Mouse (Mus musculus) heart, postnatal 36 days (tissue): Measurements from ENCODE around the gene Ntan1. TPM values are rescaled to one million over a fixed set of nuclear protein-coding genes. Genes with fewer than 3 reads are reported as not detected.
"Not testable (repeated sequence)": the region's sequence is repeated elsewhere in the genome, so short reads cannot be mapped to it uniquely, and the experiment has no call there.

Experiments
- DNase-seq, 2 experiments: peaks; one replicate each; pipeline ENCODE4 v3.0.0; 2021 to 2022
- intact Hi-C: fragments of 180-260 bp; cut with DNase I; formaldehyde crosslinking; loops from one replicate; pipeline ENCODE4 v1.15.1; 2025
- total RNA-seq, 2 experiments: library from RNA; stranded (reverse); gene quantifications; 2 replicates each; pipeline ENCODE4 v1.2.3; 2021

Gene Ntan1
- total RNA-seq: 10 to 100 TPM; 51.9 to 52.2 TPM

DNA sequence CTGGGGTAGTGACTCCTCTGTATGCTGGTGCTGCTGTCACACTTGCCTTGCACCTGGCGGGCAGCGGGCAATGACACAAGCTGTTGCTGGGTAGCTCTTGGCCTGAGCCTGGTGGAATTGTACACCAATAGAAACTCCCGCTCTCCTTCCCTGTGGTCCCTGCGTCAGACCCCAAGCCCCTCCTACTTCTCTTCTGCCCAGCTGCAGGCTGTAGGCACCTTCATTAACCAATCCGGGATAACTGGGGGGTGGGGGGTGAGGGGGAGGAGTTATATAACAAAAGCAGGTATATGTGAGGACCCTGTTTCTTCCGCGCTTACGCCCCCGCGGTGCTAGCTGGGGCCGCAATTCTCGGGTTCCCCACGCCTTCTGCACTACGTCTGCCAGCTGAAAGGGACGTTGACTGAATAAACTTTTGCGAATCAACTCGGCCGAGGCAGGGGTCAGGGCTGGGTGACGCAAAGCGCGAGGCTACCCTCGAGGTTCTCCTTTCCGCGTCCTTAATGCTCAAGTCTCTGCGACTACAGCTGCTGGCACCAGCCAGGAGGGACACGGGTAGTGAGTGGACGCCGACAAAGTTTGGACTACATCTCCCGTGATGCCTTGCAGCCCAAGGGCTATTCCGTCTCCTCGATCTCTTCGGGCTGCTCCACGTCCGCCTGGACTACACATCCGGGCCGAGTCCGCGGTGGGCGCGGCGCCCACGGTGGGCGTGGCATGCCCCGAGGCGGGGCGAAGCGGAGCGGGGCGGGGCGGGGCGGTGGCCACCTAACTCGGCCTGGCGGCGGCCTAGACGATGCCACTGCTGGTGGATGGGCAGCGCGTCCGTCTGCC, at the start of gene Ntan1:
Gene Ntan1, plus strand, starts transcription at position 286 of the 834 bp plus-strand sequence.
- DNase-seq: peak; percentile 96 to 97
- intact Hi-C loops: loop anchor here (2.0 to 5.0 kb wide), 2 partner anchors 84 to 146 kb away; partner anchors contain the start of genes 3110001I22Rik, Bfar, Mpv17l and Pdxdc1

DNA sequence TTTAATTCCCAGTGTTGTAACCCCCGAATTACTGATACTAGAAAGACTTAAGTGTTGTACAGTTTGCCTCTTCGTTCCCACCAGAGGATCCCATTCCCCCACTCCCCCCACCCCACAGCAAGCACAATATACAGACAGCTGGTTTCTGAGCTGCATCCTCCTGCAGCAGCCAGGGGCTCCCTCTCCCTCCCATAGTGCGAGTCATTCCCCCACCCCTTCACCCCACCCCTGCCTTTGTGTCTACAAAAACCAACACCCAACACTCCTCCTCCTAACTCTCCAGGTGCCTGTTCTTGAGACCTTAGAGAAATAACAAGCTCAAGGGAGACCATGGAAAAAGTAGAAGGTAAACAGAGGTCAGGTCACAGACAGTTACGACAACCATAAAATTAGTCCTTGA, 47.0 kb upstream of the Ntan1 start:
- intact Hi-C loops: not testable (repeated sequence)

DNA sequence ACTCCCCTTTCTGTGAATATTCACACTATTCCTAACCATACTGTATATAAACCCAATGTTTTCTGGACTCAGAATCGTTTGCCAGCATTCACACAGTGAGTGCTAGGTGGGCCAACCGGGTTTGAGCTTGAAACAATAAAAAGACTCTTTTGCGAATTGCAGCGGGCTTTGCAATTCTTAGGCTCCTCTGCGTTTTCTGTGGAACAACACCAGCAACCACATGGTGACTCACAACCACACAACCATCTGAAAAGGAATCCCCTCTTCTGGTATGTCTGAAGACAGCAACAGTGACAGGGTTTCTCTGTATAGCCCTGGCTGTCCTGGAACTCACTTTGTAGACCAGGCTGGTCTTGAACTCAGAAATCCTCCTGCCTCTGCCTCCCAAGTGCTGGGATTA, 46.6 kb upstream of the Ntan1 start:
- intact Hi-C loops: not testable (repeated sequence)

More for the DNA sequence above, 47.0 kb upstream of the Ntan1 start:
- not testable (repeated sequence) for DNase-seq

DNA sequence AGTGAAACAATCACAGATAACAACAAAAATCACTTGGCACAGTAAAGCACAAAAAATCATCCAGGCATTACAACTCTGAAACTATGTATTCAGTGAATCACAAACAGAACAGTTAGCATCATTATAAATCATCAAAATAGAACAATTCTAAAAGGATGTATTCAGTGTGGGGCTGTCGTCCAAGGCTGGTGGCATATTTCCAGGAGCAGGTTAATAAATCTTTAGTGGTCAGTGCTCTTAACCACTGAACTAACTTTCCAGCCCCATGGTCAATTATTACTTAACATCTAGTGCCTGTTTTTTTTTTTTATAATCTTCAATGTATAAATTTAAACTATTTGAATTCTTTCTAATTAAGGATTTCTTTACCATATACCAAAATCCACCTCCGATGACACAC, 44.6 kb upstream of the Ntan1 start:
- intact Hi-C loops, DNase-seq: not testable (repeated sequence)

More for the DNA sequence above, 46.6 kb upstream of the Ntan1 start:
- DNase-seq: not testable (repeated sequence)

DNA sequence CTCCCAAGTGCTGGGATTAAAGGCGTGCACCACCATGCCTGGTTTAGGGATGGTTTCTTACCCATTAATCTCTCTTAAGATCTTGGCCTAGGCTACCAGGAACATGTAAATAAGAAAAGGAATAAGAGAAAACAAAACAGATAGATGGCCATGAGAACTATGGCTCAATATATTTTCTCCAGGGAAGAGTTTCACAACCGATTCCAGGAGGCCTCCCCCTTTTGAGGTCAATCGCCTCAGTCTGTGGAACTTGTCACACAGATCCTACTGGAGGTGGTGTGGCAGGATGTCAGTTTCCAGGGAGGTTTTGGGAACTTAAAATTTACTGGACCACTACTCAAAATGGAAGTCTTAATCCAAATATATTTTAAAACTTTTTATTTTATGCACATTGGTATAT, 44.0 kb upstream of the Ntan1 start:
- DNase-seq, intact Hi-C loops: not testable (repeated sequence)

DNA sequence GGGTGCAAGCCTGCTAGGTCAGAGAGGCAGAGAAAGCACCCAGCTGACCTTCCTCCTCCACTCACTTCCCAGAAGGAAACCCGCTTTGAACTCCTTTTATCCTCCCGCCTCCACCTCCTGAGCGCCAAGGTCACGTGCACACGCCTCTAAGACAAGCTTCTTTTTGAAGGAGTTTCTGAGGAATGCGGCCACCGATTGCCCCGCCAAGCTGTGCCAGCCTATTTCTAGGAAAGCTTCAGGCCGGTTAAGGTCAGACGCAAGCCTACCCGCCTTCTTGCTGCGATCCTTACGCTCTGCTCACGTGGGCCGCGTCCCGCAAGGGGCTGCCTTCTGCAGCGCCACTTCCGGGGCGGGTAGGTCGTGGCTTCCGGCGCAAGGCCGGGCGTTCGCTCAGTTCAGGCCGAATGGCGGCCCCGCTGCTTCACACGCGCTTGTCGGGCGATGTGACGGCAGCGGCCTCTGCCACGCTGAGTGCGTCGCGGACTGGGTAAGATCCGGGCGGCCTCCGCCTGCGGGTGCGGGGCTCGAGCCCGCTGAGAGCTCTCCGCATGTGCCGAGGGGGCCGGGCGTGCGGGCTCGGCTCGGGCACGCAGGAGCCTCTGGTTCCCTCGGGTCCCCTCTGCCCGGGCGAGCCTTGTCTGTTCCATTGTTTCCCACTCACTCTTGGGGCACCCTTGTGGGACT, 38.1 kb upstream of the Ntan1 start, which contains the start of gene Rrn3:
Gene Rrn3, plus strand, starts transcription at position 356 of the 684 bp plus-strand sequence.
- DNase-seq: peak; percentile 87 to 88
- intact Hi-C loops: loop anchor here (2.0 kb wide), 1 partner anchor 26 kb away; no protein-coding TSS in a partner anchor

DNA sequence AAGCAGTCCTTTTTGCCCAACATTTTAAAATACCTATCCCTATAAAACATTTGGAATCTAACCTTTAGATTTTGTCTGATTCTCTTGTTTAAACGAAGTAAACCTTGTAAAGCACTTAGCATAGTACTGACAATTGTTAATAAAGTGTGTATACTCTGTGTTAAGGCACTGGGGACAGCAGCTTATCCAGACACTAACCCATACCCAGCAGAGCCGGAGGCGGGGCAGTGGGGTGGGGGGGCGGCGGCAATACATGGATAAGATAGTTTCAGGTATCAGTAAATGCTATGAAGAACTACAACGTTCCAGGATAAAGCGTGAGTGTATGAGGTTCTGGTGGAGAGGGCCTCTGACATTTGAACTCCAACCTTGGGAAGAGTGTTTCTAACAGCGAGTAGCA, 37.4 kb upstream of the Ntan1 start:
- intact Hi-C loops: loop anchor here (2.0 kb wide), 1 partner anchor 26 kb away; no protein-coding TSS in a partner anchor
- no peak for DNase-seq

DNA sequence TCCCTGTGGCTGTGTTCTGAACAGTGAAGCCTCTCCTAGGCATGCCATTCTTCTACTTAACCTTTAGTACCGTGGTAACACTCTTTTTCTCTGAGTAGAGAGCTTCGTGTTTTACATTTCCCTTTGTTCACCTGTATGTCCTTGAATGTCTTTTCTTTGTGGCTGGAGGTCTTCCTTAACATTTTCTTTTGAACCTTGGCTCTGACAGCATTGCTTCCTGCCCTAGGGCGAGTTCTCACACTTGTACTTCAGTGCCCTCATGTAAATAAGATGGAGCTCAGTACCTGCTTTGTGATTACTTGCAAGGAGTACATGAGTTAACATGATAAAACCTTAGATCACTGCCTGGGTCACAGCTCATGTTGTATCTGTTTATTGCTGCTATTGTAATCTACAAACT, 32.7 kb upstream of the Ntan1 start:
- intact Hi-C loops: no loop called here
- DNase-seq: no peak

DNA sequence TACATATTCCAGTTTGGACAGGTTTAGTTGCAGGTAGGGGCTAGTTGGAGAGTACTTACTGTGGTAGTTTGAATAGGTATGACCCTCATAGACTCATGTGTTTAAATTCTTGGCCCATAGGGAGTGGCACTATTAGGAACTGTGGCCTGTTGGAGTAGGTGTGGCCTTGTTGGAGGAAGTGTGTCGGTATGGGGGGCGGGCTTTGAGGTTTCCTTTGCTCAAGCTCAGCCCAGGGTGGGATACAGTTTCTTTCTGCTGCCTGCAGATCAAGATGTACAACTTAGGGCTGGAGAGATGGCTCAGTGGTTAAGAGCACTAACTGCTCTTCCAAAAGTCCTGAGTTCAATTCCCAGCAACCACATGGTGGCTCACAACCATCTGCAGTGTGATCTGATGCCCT, 25.2 kb upstream of the Ntan1 start:
- DNase-seq, intact Hi-C loops: not testable (repeated sequence)

DNA sequence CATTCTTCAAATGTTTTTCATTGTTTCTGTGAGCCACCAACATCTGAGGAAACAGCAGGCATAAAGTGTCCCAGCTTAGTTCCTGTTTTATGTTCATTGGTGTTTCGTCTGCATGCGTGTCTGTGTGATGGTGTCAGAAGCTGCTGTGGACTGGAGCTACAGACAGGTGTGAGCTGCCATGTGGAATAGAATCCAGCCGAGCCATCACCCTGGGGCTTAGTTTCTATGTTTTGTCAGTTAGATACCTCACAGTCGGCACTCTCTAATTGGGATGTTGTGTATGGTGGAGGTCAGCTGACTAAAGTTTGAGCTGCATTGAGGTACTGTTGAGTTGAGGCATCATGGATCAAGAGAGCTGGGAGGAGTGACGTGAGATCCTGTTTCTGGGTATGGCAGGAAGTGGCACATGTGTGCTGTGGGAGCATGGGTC, 21.9 kb upstream of the Ntan1 start:
- DNase-seq: no peak
- intact Hi-C loops: no loop called here

DNA sequence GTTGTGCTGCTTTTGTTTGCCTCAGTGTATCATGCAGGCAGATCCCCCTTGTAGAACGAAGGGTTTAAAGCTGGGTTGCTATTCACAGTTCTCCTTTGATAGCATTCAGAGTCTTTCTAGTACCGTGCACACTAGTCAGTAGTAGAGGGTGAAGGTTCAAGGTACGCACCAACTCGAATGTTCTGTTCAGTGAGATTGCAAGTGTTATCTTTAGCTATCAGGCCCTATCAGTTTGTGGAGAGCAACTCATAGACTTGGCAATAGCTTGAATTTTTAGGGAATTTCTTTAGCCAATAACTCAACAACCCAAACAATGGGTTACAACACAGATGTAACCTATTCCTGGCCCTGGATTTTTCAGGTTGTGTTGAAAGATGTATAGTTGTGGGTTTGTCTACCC, 17.4 kb upstream of the Ntan1 start:
- intact Hi-C loops: no loop called here
- no peak for DNase-seq

DNA sequence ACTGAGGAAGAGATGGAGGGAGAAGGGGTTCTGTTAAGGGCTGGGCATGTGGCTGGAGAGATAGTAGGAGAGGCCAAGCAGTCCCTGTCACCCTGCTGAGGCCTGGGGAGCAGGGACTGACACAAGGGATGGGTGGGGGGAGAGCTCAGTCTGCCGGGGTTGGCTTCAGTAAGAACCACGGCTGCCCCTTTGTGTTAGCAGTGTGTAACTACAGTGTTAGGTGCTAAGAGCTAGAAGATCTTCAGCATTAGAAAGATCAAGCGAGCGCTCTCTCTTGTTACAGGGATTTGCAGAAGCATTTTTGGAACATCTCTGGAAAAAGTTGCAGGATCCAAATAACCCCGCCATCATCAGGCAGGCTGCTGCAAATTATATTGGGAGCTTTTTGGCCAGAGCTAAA, 14.0 kb upstream of the Ntan1 start:
- intact Hi-C loops: no loop called here
- no peak for DNase-seq

DNA sequence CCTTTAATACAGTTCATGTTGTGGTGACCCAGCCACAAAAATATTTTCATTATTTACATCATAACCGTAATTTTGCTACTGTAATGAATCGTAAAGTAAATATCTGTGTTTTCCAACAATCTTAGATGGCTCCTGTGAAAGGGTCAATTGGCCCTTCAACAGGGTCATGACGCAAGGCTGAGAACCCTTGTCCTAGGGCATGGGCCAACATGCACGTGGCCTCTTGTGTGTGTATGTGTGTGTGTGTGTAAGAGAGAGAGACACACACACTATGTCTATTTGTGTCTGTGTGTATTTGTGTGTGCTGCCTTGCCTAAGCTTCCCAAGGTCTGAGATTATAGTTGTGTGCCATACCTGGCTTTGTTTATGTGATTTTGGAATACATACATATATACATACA, 11.0 kb upstream of the Ntan1 start:
- DNase-seq: no peak
- intact Hi-C loops: no loop called here

DNA sequence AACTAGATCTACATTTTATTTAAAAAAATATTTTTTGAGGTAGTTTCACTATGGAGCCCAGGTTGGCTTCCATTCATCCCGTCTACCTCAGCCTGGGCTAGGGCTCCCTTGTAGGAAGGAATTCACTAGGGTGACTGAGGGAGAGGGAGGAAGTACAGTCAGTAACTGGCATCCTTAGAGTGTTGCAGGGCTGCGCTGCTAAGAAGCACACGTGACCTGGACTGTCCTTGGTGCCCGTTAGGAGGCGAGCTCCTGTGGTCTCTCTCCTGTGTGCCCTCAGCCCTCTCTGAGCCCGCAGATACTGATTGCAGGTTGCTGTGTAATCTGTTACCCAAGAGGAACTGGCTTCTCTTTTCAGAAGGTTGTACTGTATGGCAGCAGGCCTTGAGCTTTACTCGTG, 10.2 kb upstream of the Ntan1 start:
- no peak for DNase-seq
- intact Hi-C loops: no loop called here

DNA sequence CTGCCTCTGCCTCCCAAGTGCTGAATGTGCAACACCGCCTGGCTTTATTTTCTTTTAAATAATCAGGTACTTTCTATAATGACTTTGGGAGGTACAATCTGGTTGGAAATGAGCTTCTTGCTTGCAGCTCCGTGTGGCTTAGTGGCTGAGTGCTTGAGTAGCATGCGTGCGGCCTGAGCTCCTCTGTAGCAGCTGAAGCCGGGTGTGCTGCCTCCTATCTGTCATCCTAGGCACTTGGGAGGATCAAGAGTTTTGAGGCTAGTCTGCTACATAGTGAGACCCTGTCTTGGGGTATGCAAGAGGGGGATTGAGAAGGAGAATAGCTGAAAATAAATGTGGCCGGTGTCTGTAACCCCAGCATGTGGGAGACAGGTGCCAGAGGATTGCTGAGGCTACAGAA, 6.5 kb upstream of the Ntan1 start:
- intact Hi-C loops: no loop called here
- no peak for DNase-seq

DNA sequence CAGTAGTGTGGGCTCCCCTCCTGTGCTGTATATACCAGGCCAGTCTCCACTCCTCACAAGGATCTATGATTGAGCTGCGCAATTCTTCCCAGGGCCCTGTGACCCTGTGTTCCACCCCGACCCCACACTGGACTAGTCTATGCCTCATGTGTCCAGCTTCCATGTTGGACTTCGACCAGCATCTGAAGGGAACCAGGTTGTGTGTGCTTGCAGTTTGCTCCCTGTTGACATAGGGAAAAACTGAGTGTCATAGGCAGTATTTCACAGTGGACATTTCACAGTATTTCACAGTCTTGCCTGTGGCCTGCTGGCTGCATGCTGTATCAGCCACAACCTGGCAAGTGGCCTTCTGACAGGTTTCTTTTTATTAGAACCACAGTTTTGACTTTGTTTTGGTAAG, 5.4 kb upstream of the Ntan1 start:
- DNase-seq: no peak
- intact Hi-C loops: no loop called here

DNA sequence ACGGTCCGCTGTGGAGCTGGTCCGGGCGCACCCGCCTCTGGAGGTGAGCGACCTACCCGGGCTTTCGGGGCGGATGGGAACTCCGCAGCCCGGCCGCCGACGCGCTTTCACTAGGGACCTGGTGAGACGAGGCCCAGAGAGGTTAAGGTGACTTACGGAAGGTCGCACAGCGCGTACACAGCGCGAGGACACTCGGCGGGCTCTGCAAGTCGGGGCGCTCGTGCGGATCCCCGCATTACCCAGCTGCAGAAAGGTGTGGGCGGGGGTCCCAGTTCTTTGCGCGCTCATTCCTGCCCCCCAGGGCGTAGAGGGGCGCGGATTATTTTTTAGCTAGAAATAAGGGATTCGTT, 724 bp downstream of the Ntan1 start:
- intact Hi-C loops: loop anchor here (2.0 to 5.0 kb wide), 2 partner anchors 83 to 147 kb away; partner anchors contain the start of genes 3110001I22Rik, Bfar, Mpv17l and Pdxdc1
- DNase-seq: no peak

DNA sequence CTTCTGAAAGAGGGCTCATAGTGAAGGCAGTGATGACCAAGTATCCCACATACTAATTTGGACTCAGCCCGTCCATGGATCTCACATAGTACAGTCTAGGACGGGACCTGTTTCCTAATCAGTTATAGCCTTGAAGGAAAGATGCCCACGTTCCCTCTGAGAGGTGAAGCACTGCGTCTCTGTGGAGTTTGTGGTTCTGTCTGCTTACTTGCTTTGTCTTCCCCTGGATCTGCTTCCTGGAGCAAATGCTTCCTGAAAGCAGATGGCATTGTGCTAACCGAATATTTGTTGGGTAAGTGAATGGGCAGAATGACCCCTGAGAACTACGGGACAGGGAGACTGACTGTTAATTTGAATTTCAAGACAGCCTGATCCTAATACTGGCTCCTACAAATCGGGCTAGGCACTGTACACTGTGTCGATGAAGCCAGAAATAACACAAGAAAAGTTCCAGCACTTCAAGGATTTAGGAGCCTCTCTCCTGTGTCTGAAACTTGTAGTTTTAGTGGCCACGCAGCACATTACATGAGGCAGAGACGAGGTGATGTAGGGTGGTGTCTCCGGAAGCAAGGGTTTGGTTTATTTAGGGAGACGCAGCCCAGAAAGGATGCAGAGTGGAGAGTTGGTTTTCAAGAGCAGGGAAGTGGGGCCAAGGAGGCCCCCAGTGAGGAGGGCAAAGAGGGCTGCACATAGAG, 1.3 kb downstream of the Ntan1 start:
- intact Hi-C loops: loop anchor here (2.0 to 5.0 kb wide), 3 partner anchors 83 to 337 kb away; partner anchors contain the start of genes 3110001I22Rik, Bfar, Mpv17l and Pdxdc1
- peak in 1 of 2 experiments; percentile 14 for DNase-seq

DNA sequence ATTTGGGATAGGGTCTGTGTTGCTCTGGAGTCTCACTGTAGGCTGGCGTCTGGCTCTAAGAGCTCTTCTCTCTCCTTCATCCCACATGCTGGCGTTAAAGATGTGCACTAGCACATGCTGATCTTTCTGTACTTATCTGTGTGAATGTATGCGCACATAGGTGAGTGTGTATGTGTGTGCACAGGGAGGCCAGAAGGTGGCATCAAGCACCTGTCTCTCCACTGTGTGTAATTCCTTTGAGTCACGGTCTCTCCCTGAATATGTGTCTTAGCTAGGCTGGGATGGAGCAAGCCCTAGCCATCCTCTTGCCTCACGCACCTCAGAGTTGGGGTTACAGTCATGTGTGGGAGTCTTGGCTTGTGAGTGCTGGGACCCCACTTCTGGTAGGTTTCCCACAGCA, 2.1 kb downstream of the Ntan1 start:
- intact Hi-C loops: loop anchor here (5.0 kb wide), 1 partner anchor 337 kb away; no protein-coding TSS in a partner anchor
- no peak for DNase-seq

DNA sequence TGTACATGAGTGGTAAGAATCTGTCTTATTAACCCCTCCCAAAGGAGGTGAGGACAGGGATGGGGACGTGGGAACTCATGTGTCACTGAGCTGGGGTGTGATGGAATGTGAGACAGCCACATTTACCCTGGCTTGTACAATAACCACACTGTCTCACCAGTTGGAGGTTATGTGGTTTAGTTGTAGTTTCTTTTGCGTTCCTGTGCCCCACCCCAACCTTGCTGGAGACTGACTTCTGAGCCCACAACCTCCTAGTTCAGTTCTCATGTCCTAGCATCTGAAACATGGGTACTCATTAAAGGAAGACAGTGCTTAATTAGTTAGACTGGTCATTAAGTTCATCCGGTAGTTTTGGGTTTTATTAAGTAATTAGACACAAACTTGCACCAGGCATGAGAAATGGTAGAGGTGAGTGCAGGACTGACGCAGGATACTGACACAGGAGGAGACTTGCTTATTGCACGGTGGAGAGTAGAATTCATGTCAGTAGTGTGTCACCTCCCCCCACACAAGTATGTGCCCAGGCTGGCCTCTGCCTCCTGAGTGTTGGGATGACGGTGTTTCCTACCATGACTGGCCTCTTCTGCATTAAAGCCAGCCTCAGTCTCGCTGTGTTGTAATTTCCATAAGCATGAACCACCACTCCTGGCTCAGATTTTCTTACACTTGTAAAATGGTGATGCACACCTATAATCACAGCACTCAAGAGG, 7.3 kb downstream of the Ntan1 start:
- DNase-seq: no peak
- intact Hi-C loops: no loop called here
